Mouse (Mus musculus) erythroblast, embryonic 14.5 days (primary cell): ENCODE results near the gene D930048N14Rik.

Experiments used
- GATA1 ChIP-seq: IDR thresholded peaks from 2 replicates; pipeline ENCODE4 v1.6.1; 2012; ENCODE audit warnings: low read length, inconsistent platforms, mixed read lengths
- TAL1 ChIP-seq: IDR thresholded peaks from 3 replicates; pipeline ENCODE4 v1.6.1; 2012; ENCODE audit warnings: low read length, inconsistent platforms, mixed read lengths

DNA sequence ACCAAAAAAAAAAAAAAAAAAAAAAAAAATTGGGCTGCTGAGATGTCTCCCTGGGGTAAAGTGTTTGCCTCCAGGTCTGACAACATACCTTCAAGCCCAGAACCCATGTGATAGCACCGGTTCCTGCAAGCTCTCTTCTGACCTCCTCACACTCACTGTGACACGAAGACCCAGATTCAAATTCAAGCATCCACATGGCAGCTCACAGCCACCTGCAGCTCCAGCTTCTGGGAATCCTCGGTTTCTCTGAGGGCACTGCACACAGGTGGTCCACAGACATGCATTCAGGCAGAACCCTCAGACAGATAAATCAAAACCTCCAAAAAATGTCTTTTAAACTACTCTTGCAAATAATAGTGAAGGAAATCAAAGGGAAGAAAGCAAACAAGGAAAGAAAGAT is 28.7 kb downstream of the D930048N14Rik start:
- TF ChIP-seq TAL1 (no peak; the same call in 2 of the 3 replicates), GATA1 (no peak)
